8 mouse cellular contexts compared by ENCODE assay signal in the genomic region with DNA sequence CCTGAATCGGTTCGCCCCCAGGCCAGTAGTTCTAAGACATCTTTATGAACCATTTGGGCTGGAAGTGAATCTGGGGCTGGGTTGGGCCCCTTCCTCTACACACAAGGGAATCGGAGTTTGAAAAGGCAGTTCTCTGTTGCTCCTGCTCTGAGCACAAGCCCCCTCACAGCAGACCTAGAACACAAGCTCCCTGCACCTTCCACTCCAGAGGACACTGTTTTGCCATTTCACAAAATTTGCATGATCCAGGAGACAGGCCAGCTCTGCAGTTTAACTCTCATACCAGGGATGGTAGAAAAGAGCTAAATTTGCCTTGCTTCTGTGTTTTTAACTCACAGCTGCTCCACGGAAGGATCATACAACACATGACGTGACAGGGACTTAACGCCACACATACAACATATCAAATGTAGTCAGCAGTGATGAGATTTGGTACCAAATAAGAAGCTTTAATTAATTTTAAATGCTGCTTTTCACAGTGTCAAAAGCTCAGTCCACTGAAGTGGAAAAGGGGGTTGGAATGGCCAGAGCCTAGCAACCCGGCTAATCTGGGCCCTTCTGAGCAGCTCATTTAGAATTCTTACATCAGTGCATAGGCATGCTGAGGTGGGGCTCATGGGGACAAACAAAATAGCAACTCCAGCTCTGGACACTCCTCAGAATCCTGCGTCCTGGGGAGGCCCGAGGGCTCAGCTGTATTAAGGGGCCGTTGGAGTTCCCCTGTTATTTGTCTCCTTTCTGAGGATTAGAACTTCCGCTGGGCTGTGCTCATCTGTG.
A peak's percentile ranks its signal among the peaks of the same experiment; 100 is the strongest.
DNase-seq lines count a peak whose midpoint lies in the region; ATAC-seq lines count a peak whose summit lies in the region.

No protein-coding gene starts in this region.

- no peak overlapping the region for H3K4me3 ChIP-seq in forebrain, embryonic 14.5 days (ENCODE audit: low read depth, low read length)
- no peak overlapping the region for H3K4me3 ChIP-seq in hindbrain, embryonic 15.5 days
- no peak overlapping the region for H3K4me3 ChIP-seq in neural tube, embryonic 13.5 days

- no peaks in the 10 kb centered on the region for H3K9me3 ChIP-seq in forebrain, embryonic 14.5 days (replicated peaks; ENCODE audit: control insufficient read depth, low read length)
- H3K9me3 ChIP-seq in hindbrain, embryonic 15.5 days = no peaks in the 10 kb centered on the region
- H3K9me3 ChIP-seq in neural tube, embryonic 13.5 days = no peaks in the 10 kb centered on the region

- peak; percentile 9 for DNase-seq in layer of hippocampus, adult 9-11 months
- DNase-seq in layer of hippocampus, postnatal 10 days (ENCODE audit: low spot score in 2 of 2) = no peak
- DNase-seq in forebrain, embryonic 14.5 days (ENCODE audit: low spot score) = peak; percentile 89
- DNase-seq in urinary bladder, postnatal 10 days (ENCODE audit: low spot score) = no peak
- no peak for DNase-seq in layer of hippocampus, adult 9-10 months (ENCODE audit: low spot score)

- no peaks in the 10 kb centered on the region for H3K36me3 ChIP-seq in forebrain, embryonic 14.5 days (ENCODE audit: control insufficient read depth, insufficient read depth, low read length)
- no peaks in the 10 kb centered on the region for H3K36me3 ChIP-seq in hindbrain, embryonic 15.5 days
- no peaks in the 10 kb centered on the region for H3K36me3 ChIP-seq in neural tube, embryonic 13.5 days

- no peaks in the 10 kb centered on the region for H3K27me3 ChIP-seq in forebrain, embryonic 14.5 days (replicated peaks; ENCODE audit: control insufficient read depth, insufficient read depth, low read length)
- no peaks in the 10 kb centered on the region for H3K27me3 ChIP-seq in hindbrain, embryonic 15.5 days
- H3K27me3 ChIP-seq in neural tube, embryonic 13.5 days = 0 out of 2 replicates have a peak, but pooled peaks cover 3% of the 10 kb centered on the region

- 6% methylated on average over 11 of the region's 11 CpGs for whole genome bisulfite sequencing in forebrain, embryonic 14.5 days
- 24% methylated on average over 11 of the region's 11 CpGs for WGBS in hindbrain, embryonic 15.5 days
- 23% methylated on average over 11 of the region's 11 CpGs for WGBS in neural tube, embryonic 13.5 days

- H3K4me2 ChIP-seq in forebrain, embryonic 14.5 days (ENCODE audit: low read length) = no peak overlapping the region
- H3K4me2 ChIP-seq in hindbrain, embryonic 15.5 days = no peak overlapping the region
- H3K4me2 ChIP-seq in neural tube, embryonic 13.5 days = no peak overlapping the region

- no peak overlapping the region for H3K9ac ChIP-seq in forebrain, embryonic 14.5 days (ENCODE audit: low read length)
- H3K9ac ChIP-seq in hindbrain, embryonic 15.5 days = no peak overlapping the region
- no peak overlapping the region for H3K9ac ChIP-seq in neural tube, embryonic 13.5 days

- H3K27ac ChIP-seq in forebrain, embryonic 14.5 days (ENCODE audit: low read depth, low read length) = peak overlapping the region; percentile 74
- H3K27ac ChIP-seq in hindbrain, embryonic 15.5 days (replicated peaks) = peak overlapping the region; percentile 60
- H3K27ac ChIP-seq in neural tube, embryonic 13.5 days (replicated peaks) = peak overlapping the region; percentile 69

- H3K4me1 ChIP-seq in forebrain, embryonic 14.5 days (ENCODE audit: control insufficient read depth, insufficient read depth, low read length) = peaks cover 22% of the 10 kb centered on the region
- H3K4me1 ChIP-seq in hindbrain, embryonic 15.5 days (replicated peaks) = peaks cover 22% of the 10 kb centered on the region
- H3K4me1 ChIP-seq in neural tube, embryonic 13.5 days (replicated peaks) = peaks cover 33% of the 10 kb centered on the region

- ATAC-seq in forebrain, embryonic 14.5 days = peak; percentile 87
- peak; percentile 55 for ATAC-seq in hindbrain, embryonic 15.5 days (ENCODE audit: low FRiP score, low read depth)
- ATAC-seq in neural tube, embryonic 13.5 days (ENCODE audit: low read depth) = peak; percentile 70
- no peak for ATAC-seq in inflammation-experienced regulatory T-cells, adult 6 months

Comparison
In these comparisons a context has a peak if more than half of its experiments do, and no peak if none do; other contexts are left out.
1. DNase-seq: peak in layer of hippocampus, adult 9-11 months (single experiment) and forebrain, embryonic 14.5 days (single experiment); none in layer of hippocampus, postnatal 10 days (0 of 2), urinary bladder, postnatal 10 days (single experiment) and layer of hippocampus, adult 9-10 months (single experiment).
2. Peak in every context shown above with its lines, with median percentiles within 50 percentile points of each other: H3K27ac ChIP-seq.